Mouse (Mus musculus) B cell, adult (primary cell): ENCODE results near the gene Rad23a. TPM values are rescaled to one million over a fixed set of nuclear protein-coding genes. Genes with fewer than 3 reads are reported as not detected.

ENCODE experiments used
- total RNA-seq: library from RNA; stranded (reverse); gene quantifications from 4 replicates; pipeline ENCODE4 v1.2.4, GENCODE M21; 2023; ENCODE audit not compliant: inconsistent age

The Rad23a gene
- 48.0 to 63.3 TPM (median 61.5 TPM) in 4 replicates for total RNA-seq

DNA sequence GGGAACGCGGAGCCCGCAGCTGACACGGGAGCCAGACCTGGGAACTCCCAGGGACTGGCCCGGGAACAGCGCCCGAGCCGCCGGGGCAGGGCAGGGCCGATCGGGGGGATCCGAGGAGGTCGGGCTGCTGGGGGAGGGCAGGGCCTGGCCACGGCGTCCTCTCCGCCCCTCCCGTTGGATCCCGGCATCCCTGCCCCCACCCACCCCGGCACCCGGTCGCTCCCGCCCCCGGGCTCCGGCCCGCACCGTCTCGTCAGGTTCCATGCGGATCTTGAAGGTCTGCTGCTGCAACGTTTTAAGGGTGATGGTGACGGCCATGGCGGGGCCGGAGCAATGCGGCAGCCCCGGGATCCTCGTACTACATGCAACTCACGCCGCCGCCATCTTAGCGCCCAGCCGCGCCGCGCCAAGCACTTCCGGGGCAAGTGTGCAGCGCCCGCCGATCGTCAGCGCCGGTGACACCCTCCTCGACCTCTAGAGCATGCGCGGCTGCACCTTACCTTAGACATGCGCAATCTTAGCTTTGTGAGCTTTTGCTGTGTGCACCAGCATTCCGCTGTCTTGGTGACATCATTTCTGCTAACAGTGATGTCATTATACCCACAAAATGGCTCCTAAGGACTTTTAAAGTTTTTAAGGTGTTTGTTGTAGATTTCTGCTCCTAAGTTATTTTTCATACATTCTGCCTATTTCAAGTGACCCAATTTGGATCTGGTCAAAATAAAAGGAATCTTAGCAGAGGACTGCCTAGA is at the start of gene Rad23a:
TSS of gene Rad23a (minus strand) at position 418 of the 752 bp plus-strand sequence.

DNA sequence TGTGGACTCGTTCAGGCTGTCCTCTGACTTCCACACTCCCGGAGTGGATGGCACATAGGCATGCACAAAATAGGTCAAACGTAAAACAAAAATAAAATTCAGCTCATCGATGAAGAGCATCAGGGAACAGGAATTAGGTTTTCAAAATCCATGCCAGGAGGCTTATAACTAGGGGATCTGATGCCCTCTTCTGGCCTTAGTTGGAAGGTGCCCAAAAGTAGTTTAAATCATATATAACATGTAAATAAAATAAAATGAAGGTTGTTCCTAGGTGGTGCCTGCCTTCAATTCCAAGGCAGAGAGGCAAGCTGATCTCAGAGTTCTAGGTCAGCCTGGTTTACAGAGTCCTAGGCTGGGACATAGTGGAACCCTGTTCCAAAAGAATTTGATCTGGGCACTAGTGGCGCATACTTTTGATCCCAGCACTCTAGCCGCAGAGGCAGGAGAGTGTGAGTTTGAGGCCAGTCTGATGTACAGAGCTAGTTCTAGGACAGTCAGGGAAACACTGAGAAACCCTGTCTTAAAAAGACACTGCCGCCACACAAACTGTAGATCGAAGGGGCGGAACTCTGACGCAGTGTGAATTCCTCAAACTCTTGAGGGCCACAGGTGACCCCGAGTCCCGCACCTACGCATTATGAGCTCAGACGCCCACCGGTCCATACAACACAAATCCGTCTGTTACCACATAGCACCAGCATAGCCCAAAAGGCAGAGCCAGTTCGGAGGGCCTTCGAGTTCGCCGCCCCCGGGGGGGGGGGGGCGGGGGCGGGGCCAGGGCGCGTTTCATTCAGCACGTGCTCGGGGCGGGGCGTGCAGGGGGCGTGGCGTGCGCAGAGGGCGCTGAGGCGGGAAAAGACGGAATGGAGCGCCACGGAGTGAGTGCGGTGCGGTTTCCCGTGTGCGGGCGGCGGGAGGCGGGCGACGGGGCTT is 31.2 kb upstream of the Rad23a start, which contains the start of gene Syce2:
TSS of gene Syce2 (plus strand) at position 736 of the 933 bp plus-strand sequence.

DNA sequence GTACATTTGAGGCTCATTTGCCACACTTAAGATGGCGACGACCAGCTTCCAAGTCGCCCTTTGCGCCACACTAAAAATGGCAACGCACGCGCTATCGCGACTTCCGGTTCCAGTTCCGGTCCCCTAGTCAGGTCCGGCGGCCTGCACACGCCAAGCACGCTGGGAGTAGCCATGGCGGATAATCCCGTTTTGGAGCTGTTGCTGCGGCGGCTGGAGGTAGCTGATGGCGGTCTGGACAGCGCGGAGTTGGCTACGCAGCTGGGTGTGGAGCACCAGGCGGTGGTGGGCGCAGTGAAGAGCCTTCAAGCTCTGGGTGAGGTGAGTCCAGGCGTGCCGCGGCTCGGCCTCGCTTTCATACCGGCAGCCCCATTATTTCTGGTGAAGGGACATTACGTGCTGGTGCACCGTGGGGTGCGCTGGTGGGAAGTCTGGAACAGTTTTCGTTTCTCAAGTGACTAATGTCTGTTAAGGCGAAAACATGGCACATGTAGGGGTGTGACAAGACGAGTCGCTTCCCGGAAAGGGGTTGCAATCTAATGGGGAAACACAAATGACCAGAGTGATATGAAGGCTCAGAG is 16.5 kb upstream of the Rad23a start, which contains the start of gene Farsa:
TSS of gene Farsa (plus strand) at position 126 of the 578 bp plus-strand sequence.

DNA sequence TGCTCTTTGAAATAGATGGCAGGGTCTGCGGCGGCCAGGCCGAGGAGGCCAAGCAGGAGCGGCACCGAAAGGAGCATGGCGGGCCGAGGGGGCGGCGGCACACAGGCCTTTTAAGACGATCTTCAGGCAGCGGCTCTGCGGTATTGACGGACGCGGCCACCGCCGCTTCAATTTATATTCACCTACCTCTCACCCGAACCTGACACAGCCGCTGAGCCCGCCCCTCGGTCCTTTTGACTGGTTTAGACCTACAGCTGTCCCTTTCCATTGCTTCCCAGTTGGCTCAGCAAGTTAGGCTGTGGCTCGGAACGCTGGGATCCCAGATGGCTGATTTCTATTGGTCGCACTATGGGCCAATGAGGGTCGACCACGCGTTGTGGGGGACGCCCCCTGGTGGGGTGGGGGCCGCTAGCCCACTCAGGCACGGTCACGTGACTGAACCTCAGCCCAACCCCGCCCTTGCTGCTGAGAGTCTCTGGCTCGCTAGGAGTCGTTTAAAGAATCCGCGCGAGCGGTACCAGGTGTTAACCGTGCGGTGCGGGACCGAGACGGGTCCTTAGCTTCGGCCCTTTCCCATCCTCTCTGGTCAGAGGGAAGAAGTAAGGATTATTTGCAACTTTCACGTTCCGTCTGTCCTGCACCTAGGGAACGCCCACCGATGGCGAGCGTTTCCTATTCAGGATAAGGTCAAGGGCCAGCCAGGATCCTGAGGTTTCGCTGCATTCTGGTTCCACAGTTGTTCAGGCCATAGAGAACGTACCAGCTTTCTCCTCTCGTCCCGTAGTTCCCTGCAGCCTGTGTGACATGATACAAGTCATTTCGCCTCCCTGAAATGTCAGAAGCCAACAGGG is 6.5 kb upstream of the Rad23a start, which contains the start of gene Calr:
TSS of gene Calr (minus strand) at position 213 of the 851 bp plus-strand sequence.

DNA sequence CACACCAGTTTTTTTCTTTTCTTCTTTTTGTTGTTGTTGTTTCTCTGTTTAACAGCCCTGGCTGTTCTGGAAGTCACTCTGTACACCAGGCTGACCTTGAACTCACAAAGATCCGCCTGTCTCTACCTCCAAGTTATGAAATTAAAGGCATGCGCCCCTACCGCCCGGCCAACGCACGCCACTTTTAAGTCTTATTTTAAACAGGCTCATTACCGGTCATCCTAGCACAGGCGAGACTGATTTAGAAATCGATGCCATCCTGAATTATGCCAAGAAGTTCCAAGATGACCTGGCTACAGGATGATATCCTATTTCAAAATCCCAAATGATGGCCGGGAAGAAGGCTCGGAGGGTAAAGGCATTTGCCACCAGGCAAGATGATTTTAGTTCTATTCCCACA is 9.0 kb downstream of the Rad23a start, which contains the start of gene Gadd45gip1:
TSS of gene Gadd45gip1 (plus strand) at position 33 of the 400 bp plus-strand sequence.

DNA sequence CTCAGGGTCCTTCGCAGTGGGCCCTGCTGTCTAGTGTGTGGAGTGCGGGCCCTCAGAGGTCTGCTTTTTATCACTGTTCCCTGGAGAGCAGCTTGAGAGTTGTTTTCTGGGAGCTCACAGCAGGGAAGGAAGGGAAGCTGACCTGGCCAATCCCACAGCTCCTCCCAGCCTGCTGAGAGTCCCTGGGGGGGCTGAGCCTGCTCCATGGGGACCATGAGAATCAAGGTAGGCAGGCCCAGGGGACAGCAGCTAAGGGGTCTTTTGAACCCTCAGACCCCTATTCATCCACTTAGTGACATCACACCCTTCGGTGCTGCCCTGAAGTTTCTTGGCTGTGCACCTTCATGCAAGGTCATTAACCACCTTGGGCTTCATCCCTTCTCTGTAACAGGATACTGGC is 17.7 kb downstream of the Rad23a start, which contains the start of gene Dand5:
TSS of gene Dand5 (minus strand) at position 101 of the 400 bp plus-strand sequence.

DNA sequence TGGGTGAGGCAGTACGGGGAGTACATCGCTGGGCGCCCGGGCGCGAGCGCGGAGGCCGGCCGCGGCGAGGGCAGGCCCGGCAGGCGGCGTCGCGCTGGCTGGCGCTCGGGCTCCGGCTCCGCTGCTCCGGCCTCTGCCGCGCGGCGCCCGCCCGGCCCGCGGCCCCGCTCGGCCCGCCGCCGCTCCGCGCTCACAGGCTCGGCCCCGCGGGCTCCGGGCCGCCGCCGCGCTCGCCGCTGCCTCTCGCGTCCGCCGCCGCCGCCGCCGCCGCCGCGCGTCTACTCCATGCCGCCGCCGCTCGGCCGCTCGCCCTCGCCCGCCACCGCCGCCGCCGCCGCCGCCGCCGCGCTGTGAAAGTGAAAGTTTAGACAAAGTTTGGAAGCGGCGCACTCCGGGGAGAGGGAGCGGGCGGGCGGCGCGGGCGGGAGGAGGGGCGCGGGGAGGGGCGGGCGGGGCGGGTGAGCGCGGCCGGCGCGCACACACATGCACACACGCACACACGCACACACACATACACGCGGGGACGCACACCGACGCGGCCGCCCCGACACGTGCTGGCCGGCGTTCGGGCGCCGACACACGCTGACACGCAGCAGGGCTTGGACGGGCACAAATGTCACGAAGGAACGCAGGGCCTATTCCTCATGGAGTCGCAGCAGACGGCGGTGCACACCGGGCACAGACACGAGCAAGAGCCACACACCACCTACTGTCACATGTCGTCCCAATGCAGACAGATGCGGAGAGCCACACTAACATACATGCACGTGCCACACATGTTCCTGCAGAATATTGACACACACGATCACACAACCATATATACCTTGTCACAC is 40.2 kb downstream of the Rad23a start, which contains the start of gene Nfix:
TSS of gene Nfix (minus strand) at position 346 of the 833 bp plus-strand sequence.

Other genes starting within 250 kb of the Rad23a start
- gene Ier2, start 177.8 kb downstream of the Rad23a start, total RNA-seq, result 211 to 281 TPM (median 245 TPM) in 4 replicates
- 180 to 199 TPM (median 184 TPM) in 4 replicates for gene Trmt1, start 154.4 kb downstream of the Rad23a start, total RNA-seq
- gene Nacc1, start 152.8 kb downstream of the Rad23a start, total RNA-seq, result 57.6 to 63.9 TPM (median 60.3 TPM) in 4 replicates
- gene Lyl1, start 139.2 kb downstream of the Rad23a start, total RNA-seq, result 129 to 151 TPM (median 133 TPM) in 4 replicates
- gene G430095P16Rik, start 117.7 kb downstream of the Rad23a start, total RNA-seq, result not detected in 4 replicates
- 1.4 to 4.3 TPM (median 2.8 TPM) in 4 replicates for gene Nfix, start 40.3 kb downstream of the Rad23a start, total RNA-seq
- 2.2 to 3.3 TPM (median 2.8 TPM) in 4 replicates for gene Dand5, start 17.8 kb downstream of the Rad23a start, total RNA-seq
- 11.4 to 12.8 TPM (median 11.7 TPM) in 4 replicates for gene Gadd45gip1, start 9.1 kb downstream of the Rad23a start, total RNA-seq
- 564 to 720 TPM (median 619 TPM) in 4 replicates for gene Calr, start 6.3 kb upstream of the Rad23a start, total RNA-seq
- 66.8 to 70.5 TPM (median 68.5 TPM) in 4 replicates for gene Farsa, start 16.3 kb upstream of the Rad23a start, total RNA-seq
- 6.1 to 11.9 TPM (median 9.0 TPM) in 4 replicates for gene Syce2, start 31.4 kb upstream of the Rad23a start, total RNA-seq
- 18.7 to 34.4 TPM (median 31.5 TPM) in 4 replicates for gene Gcdh, start 53.3 kb upstream of the Rad23a start, total RNA-seq
- 0.32 to 0.45 TPM in 2 of 4 replicates, not detected in the others for gene Klf1, start 61.3 kb upstream of the Rad23a start, total RNA-seq
- gene Dnase2a, start 67.9 kb upstream of the Rad23a start, total RNA-seq, result 67.4 to 74.5 TPM (median 72.7 TPM) in 4 replicates
- gene Mast1, start 96.7 kb upstream of the Rad23a start, total RNA-seq, result 0.16 to 0.57 TPM (median 0.23 TPM) in 4 replicates
- gene Rtbdn, start 106.3 kb upstream of the Rad23a start, total RNA-seq, result not detected in 4 replicates
- gene Gm49661, start 128.8 kb upstream of the Rad23a start, total RNA-seq, result 2.0 TPM in 1 of 4 replicates, not detected in the others
- 57.4 to 60.7 TPM (median 59.6 TPM) in 4 replicates for gene Prdx2, start 128.9 kb upstream of the Rad23a start, total RNA-seq
- gene Rnaseh2a, start 129.1 kb upstream of the Rad23a start, total RNA-seq, result 30.0 to 35.5 TPM (median 33.5 TPM) in 4 replicates
- 1,539 to 1,702 TPM (median 1,628 TPM) in 4 replicates for gene Junb, start 138.1 kb upstream of the Rad23a start, total RNA-seq
- 5.9 to 8.3 TPM (median 6.6 TPM) in 4 replicates for gene Hook2, start 149.9 kb upstream of the Rad23a start, total RNA-seq
- gene Best2, start 173.9 kb upstream of the Rad23a start, total RNA-seq, result 0.32 TPM in 1 of 4 replicates, not detected in the others
- 87.6 to 96.1 TPM (median 94.0 TPM) in 4 replicates for gene Asna1, start 184.6 kb upstream of the Rad23a start, total RNA-seq
- gene Trir, start 186.2 kb upstream of the Rad23a start, total RNA-seq, result 205 to 226 TPM (median 223 TPM) in 4 replicates
- 38.8 to 49.7 TPM (median 45.7 TPM) in 4 replicates for gene Tnpo2, start 196.2 kb upstream of the Rad23a start, total RNA-seq
- 14.4 to 17.5 TPM (median 15.4 TPM) in 4 replicates for gene Fbxw9, start 219.4 kb upstream of the Rad23a start, total RNA-seq
- gene Gm5741, start 227.3 kb upstream of the Rad23a start, total RNA-seq, result 3.0 TPM in 1 of 4 replicates, not detected in the others
- gene Dhps, start 231.1 kb upstream of the Rad23a start, total RNA-seq, result 105 to 138 TPM (median 115 TPM) in 4 replicates
- 49.2 to 55.9 TPM (median 50.9 TPM) in 4 replicates for gene Wdr83os, start 240.1 kb upstream of the Rad23a start, total RNA-seq
- 12.5 to 15.1 TPM (median 13.1 TPM) in 4 replicates for gene Wdr83, start 240.6 kb upstream of the Rad23a start, total RNA-seq
- gene Man2b1, start 242.6 kb upstream of the Rad23a start, total RNA-seq, result 156 to 176 TPM (median 163 TPM) in 4 replicates